Mouse (Mus musculus) G1E (cell line): Measurements from ENCODE around the gene Golph3.

ENCODE experiments used
- CTCF ChIP-seq: IDR thresholded peaks from 2 replicates; pipeline ENCODE4 v1.5.1; 2012; ENCODE audit warnings: low read depth, low read length, inconsistent platforms, mixed read lengths
- GATA1 ChIP-seq: IDR thresholded peaks from 2 replicates; pipeline ENCODE4 v1.6.1; 2012; ENCODE audit warnings: borderline replicate concordance, low read length, inconsistent platforms, mixed read lengths
- GATA2 ChIP-seq: IDR thresholded peaks from 2 replicates; pipeline ENCODE4 v1.6.1; 2012; ENCODE audit warnings: low read depth, low read length, inconsistent platforms, borderline replicate concordance
- POLR2AphosphoS5 ChIP-seq: IDR thresholded peaks from 2 replicates; pipeline ENCODE4 v1.6.1; 2012; ENCODE audit warnings: low read depth, low read length, inconsistent platforms; ENCODE audit not compliant: insufficient replicate concordance
- TAL1 ChIP-seq: conservative IDR thresholded peaks from 2 replicates; pipeline ENCODE4 v1.6.1; 2012; ENCODE audit warnings: low read depth, low read length, inconsistent platforms, mixed read lengths

DNA sequence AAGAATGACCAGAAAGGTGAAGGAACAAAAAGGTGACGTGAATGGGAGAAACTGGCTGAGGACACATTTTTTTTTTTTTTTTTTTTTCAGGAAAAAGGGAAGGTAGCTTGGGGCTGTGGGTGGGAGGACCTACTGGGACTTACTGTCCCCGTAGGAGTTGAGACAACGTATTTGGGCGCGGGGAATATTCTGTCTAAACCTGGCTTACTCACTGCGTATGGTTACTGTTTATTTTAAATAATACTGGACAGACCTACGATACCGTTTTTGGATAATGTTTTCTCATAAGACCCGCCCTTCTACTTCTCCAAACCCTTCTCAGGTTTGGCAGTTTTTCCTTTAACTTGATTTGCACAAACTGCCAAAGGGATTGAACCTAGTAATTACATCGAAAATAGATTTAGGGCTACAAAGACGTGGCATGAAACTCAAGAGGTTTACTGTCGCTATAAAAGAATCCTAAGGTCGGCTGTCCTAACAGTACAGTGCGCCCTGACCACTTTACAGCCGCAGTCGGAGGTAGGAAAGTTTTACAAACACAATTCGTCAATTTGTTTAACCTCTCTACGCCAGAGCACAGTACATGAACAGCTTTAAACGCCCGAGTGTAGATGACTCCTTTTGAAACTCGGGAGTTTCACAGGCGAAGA is 684 bp upstream of the Golph3 start:
- TF ChIP-seq CTCF (no peak), GATA1 (no peak), GATA2 (no peak), POLR2AphosphoS5 (no peak), TAL1 (no peak)
